ENCODE assay signal across 11 mouse cellular contexts in genomic region chr11:118488191-118488906, GRCm38 (mm10). TPM values are rescaled to one million over a fixed set of nuclear protein-coding genes. Genes with fewer than 3 reads are reported as not detected.
DNase-seq lines count a peak whose midpoint lies in the region; ATAC-seq and TF ChIP-seq lines count a peak whose summit lies in the region.
"Had no signal": no experiment of that assay in that cellular context is flagged by ENCODE, and none has a peak within 500 bp of the region (broad histone marks: within the 10 kb centered on the region; RNA-seq: fewer than 3 reads in every experiment).

No protein-coding gene starts in this region.

- peak; percentile 69; the same call in 1 of the 2 replicates for TF ChIP-seq CTCF in cerebellum, adult 2 months (IDR thresholded peaks at IDR 0.05; ENCODE audit: borderline replicate concordance, insufficient read depth, low read depth, low read length)

- ATAC-seq in limb, embryonic 12.5 days (ENCODE audit: insufficient number of reproducible peaks, insufficient read depth, low FRiP score, low TSS enrichment, low read depth): no peak
- ATAC-seq: inflammation-experienced regulatory T-cells, adult 6 months had no signal

- peaks cover 44% of the 10 kb centered on the region for H3K4me1 ChIP-seq in cerebellum, adult 2 months (ENCODE audit: control insufficient read depth, insufficient read depth, low read length)
- H3K4me1 ChIP-seq in limb, embryonic 12.5 days (replicated peaks): peaks cover 29% of the 10 kb centered on the region

- no peak overlapping the region for H3K4me3 ChIP-seq in cerebellum, adult 2 months (replicated peaks; ENCODE audit: insufficient read depth, low read depth, low read length)
- H3K4me3 ChIP-seq in limb, embryonic 12.5 days (replicated peaks): no peak overlapping the region
- H3K4me3 ChIP-seq: liver, embryonic 13.5 days had no signal

- H3K4me2 ChIP-seq in limb, embryonic 12.5 days: no peak overlapping the region
- H3K4me2 ChIP-seq: liver, embryonic 13.5 days had no signal

- peaks cover 38% of the 10 kb centered on the region for H3K36me3 ChIP-seq in limb, embryonic 12.5 days

- no peak overlapping the region for H3K9ac ChIP-seq in limb, embryonic 12.5 days (replicated peaks)
- H3K9ac ChIP-seq: liver, embryonic 13.5 days had no signal

- no peaks in the 10 kb centered on the region for H3K9me3 ChIP-seq in limb, embryonic 12.5 days
- H3K9me3 ChIP-seq: liver, embryonic 13.5 days had no signal

- TF ChIP-seq POLR2A in cerebellum, adult 2 months (IDR thresholded peaks at IDR 0.05; ENCODE audit: borderline replicate concordance, insufficient read depth, low read length): no peak

- 49% methylated on average over 8 of the region's 8 CpGs for WGBS in cerebellum, adult 2 months
- 67% methylated on average over 8 of the region's 8 CpGs for WGBS in limb, embryonic 12.5 days

- peak; percentile 46 to 65 for DNase-seq in cerebellum, adult 2 months
- DNase-seq in cerebellum, postnatal 4 days (ENCODE audit: low spot score in 2 of 2): no peak
- peak; percentile 34 for DNase-seq in kidney, adult 18-20 months
- DNase-seq in kidney, postnatal 10 days: no peak
- peak; percentile 34 for DNase-seq in NIH3T3 (ENCODE audit: low read depth)
- DNase-seq in spleen, postnatal 10 days (ENCODE audit: low spot score in 2 of 2): no peak
- DNase-seq in adrenal gland, adult 8-10 months: no peak
- DNase-seq: gastrocnemius, postnatal 25 days; liver, embryonic 13.5 days had no signal

- no peaks in the 10 kb centered on the region for H3K27me3 ChIP-seq in cerebellum, adult 2 months (ENCODE audit: control insufficient read depth, insufficient read depth, low read length)
- peaks cover 20% of the 10 kb centered on the region for H3K27me3 ChIP-seq in limb, embryonic 12.5 days
- H3K27me3 ChIP-seq: liver, embryonic 13.5 days had no signal

- no peak overlapping the region for H3K27ac ChIP-seq in cerebellum, adult 2 months (ENCODE audit: insufficient read depth, low read length)
- peak overlapping the region; percentile 41; the same call in 1 of the 2 replicates for H3K27ac ChIP-seq in limb, embryonic 12.5 days
- H3K27ac ChIP-seq: liver, embryonic 13.5 days had no signal

RNA-seq across cellular contexts. Expression of gene Engase, which starts 11.7 kb away (rescaled TPM):
- 8.3 and 9.3 TPM in 2 replicates for polyA plus RNA-seq in cerebellum, adult 2 months (2012; rRNA removed)
- 8.8 and 9.4 TPM in 2 replicates for polyA plus RNA-seq in limb, embryonic 12.5 days (2016; fragmentation: Nextera tagmentation; extraction: Ambion mirVana)
- 10 to 100 TPM; 21.9 to 25.7 (median 24.0) TPM for total RNA-seq in adrenal gland, adult 8-10 months (2022)

Comparison
In these comparisons a context has a peak if more than half of its experiments do, and no peak if none do; other contexts are left out.
1. DNase-seq: peak in cerebellum, adult 2 months (2 of 2), kidney, adult 18-20 months (single experiment) and NIH3T3 (single experiment); none in cerebellum, postnatal 4 days (0 of 2), kidney, postnatal 10 days (single experiment), spleen, postnatal 10 days (0 of 2) and adrenal gland, adult 8-10 months (single experiment).